Mouse (Mus musculus) lung, postnatal 25 days (tissue): ENCODE measurements around the gene Vps18.
A peak's percentile ranks its signal among the peaks of the same experiment; 100 is the strongest.

ENCODE experiments used
- DNase-seq: peaks from one replicate; pipeline ENCODE4 v3.0.0; 2022; ENCODE audit warnings: low spot score

The Vps18 gene

GRCm38 (mm10) chr2:119288270-119288882, at the start of gene Vps18:
TSS of gene Vps18 (plus strand) at chr2:119288740.
- DNase-seq, result peak; percentile 98

DNA sequence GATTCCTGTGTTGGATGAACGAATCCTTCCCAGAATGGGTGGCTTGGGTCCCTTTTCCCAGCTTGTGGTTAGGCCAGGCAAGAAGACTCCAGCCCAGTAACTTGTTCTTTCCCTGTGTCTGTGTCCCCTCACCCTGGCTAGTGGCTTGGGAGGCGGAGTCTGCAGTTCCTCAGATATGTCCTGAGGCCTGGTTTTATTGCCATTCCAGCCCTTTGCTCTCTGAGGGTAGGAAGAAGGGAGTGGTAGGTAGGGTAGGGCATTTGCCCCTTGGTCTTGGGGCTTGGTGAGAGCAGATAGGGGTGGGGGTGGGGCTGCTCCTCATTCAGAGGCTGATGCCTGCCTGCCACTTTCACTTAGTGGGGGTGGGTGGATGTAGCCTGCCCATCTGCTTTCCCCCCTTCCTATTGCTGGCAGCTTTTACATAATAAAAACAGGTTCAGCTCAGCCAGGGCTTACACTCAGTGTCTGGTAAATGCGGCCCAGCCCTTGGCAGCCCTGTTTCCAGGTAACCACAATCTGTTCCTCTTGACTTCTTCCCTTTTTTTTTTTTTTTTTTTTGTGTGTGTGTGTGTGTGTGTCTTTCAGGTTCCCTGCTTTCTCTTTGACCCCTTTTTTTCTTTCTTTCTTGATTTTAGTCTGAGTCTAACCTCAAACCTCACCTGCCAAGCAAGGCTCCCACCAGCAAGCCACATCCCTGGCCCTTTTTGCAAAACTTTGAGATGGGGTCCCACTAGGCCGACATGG, 48.3 kb upstream of the Vps18 start:
- no peak for DNase-seq

DNA sequence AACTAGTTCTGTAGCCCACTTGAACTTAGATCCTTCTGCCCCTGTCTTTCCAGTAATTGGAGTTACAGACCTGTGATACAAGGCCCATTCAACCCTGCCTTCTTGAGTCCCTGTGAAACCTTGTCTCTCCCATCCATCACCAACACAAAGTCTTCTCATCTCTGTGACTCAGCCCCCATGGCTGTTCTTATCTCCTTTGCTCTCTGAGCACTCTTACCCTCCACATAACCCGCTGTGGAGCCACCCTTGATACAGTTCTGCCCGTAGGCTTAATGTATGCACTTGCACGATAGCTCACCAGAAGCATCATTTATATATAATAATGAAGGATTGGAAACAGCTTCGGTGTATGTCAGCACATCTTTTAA, 47.7 kb upstream of the Vps18 start:
- DNase-seq, result no peak

DNA sequence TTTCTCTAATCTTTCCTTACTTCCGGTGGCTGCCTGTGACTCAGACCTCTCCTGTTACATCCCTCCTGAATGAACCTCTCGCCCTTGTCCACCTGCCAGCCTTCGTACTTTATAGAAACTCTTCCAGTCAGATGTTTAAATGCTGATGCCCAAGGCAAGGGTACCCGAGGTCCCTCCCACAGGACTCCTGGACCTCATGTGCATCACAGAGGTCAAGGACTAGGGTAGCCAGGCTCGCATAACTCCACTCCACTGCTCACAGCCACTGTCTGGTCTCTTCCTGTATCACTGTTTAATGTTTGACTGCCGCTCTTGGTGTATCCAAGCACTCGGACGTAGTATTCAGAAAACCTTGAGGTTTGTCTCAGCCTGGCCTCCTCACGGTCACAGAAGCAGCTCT, 46.0 kb upstream of the Vps18 start:
- no peak for DNase-seq

- DNase-seq, result no peak
Measured at GRCm38 (mm10) chr2:119245246-119245645, 43.3 kb upstream of the Vps18 start.

DNA sequence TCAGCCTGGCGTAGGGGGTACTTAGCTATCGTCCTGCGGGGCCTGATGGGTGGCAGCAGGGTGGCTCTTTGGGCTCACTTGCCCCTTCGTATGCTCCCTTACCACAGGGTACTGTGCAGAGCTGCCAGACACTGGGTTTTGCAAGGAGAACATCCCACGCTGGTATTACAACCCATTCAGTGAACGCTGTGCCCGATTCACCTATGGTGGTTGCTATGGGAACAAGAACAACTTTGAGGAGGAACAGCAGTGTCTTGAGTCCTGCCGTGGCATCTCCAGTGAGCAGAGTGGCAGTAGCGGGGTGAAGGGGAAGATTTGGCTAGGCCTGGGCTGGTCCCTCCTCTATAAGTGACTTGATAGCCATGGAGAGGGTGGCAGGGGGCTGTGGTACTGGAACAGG, 40.6 kb upstream of the Vps18 start:
- no peak for DNase-seq

DNA sequence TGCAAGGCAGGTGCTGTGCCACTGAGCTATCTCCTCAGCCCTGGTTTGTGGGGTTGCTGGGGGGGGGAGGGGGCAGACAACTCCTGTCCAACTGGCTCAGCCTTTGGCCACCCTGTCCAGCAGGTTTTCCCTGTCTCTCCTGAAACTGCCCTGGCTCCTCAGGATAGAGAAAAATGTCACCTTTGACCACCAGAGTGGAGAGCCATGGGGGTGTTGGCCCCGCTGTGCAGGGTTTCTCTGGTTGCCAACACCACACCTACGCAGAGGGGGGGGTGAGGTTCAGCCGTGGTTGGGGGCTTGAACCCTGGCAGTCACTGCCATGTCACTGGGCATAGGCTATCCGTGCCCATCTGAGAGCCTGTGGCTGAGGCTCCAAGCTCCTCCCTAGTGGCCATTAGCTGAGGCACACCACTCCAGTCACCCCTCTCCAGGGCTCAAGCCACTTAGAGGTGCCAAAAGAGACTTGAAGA, 38.9 kb upstream of the Vps18 start:
- DNase-seq, result no peak

GRCm38 (mm10) chr2:119250377-119250776, 38.2 kb upstream of the Vps18 start:
- DNase-seq, result no peak

DNA sequence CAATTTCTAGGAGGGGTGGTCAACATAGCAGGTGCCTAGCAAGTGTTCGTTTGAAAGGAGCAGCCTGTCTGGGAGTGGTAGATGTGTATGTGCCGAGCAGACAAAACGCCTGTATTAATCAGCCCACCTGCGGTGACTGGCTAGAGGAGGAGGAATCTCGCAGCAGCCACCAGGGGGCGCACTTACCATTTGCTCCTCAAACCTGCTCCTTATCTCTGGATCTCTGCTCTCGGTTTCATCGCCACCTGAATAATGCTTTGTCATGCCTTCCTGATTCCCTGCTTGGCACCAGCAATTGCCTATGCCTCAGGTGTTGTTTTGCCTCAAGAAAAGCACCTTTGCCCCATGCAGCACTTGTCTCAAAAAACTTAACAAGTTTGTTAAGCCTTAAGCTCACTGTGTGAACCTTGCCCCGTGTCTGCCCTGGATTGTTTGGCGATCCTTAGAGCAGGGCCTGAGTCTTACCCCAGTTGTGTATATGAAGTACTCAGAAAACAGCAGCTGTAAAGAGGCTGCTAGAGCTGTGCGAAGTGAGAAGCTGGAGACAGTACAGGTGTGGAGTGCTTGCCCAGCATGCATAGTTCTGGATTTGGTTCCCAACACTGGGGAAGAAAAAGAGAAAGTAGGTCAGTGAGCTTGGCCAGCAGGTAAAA, 37.6 kb upstream of the Vps18 start:
- DNase-seq, result peak; percentile 87

GRCm38 (mm10) chr2:119254976-119255375, 33.6 kb upstream of the Vps18 start:
- no peak for DNase-seq

GRCm38 (mm10) chr2:119260518-119260917, 28.0 kb upstream of the Vps18 start:
- DNase-seq, result no peak

GRCm38 (mm10) chr2:119261326-119261725, 27.2 kb upstream of the Vps18 start:
- DNase-seq, result peak; percentile 60

DNA sequence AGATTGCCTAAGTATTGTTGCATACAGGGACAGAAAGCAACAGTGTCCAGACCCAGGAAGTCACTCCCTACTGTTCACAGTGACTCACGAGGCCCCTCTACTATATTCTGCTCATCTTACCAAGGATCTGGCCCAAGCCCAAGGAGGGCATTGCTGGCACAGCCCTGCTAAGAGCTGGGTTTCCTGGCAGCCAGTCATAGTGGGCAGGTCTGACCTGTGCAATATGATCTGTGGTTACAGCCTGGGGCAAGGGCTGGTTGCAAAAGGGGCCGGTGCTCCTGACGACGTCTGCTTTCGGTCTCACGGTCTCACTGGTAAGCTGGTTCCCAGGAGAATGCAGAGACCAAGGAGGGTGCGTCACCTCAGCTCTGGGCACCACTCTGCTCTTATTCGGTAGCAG, 25.6 kb upstream of the Vps18 start:
- peak; percentile 83 for DNase-seq

DNA sequence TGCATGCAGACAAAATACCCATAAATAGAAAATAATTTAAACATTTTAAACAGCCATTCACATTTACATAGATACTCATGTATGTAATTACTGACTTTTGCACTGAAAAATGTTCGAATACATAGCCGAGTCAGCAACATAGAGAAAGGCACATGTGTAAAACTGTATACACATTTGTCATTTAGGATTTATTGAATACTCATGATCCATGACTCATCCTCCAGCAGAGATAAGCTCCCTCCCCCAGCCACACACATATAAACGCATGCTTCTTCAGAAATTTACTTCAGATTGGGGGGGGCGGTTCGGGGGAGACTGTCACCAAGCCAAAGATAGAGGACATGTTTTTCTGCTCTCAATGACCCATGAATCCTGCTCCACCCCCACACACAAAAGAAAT, 24.7 kb upstream of the Vps18 start:
- DNase-seq, result no peak

- DNase-seq, result no peak
Measured at GRCm38 (mm10) chr2:119270286-119270642, 18.3 kb upstream of the Vps18 start.

DNA sequence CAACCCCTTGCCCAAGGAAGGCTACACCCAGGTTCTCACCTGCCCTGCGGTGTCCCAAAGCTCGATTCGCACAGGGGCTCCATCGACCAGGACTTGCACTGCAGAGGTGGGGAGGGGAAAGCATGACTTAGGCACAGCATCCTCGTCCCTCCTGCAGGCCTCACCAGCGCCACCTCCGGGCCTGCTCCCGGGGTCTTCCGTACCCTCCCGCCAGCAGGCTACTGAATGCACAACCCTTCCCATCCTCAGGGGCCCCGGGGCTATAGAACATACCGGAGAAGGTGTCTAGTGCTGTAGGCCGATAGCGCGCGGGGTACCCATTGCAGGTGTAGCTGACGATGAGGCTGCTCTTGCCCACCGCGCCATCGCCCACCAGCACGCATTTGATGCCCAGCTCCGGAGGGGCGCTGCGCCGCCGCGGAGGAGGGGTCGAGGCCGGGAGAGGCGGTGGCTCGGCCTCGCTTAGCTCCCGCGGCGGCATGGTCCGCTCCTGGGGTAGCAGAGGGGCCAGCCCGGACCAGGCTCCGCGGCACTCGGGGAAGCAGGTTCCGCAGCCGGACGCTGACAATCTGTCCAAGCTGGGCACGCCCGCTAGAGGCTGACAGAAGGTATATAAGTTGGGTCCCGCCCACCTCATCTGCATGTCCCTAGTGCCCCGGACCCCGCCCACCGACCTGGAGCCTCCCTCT, 17.8 kb upstream of the Vps18 start, which contains the start of gene Rhov:
Gene Rhov (minus strand): TSS at position 630 of the 689 bp plus-strand sequence.
- peak; percentile 79 for DNase-seq

- DNase-seq, result no peak
Measured at GRCm38 (mm10) chr2:119274126-119274525, 14.4 kb upstream of the Vps18 start.

GRCm38 (mm10) chr2:119276926-119277325, 11.6 kb upstream of the Vps18 start:
- DNase-seq, result no peak

DNA sequence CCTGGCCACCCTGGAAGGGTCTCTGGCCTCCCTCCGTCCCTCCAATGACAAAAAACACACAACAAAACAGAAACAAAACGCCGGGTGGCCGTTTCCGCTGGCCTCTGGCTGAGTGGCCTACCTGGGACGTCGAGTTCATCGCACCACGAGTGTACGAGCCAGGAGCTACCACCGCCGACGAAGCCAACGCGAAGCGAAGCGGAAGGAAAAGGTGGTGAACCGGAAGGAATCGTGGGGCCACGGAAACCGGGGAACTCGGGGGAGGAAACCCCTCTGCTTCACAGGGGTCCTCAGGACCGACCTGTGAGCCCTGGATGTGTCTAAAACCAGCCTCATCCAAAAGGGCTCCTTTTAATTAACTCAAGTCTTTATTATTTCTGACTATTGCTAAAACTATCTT, 10.7 kb upstream of the Vps18 start:
- DNase-seq, result no peak

DNA sequence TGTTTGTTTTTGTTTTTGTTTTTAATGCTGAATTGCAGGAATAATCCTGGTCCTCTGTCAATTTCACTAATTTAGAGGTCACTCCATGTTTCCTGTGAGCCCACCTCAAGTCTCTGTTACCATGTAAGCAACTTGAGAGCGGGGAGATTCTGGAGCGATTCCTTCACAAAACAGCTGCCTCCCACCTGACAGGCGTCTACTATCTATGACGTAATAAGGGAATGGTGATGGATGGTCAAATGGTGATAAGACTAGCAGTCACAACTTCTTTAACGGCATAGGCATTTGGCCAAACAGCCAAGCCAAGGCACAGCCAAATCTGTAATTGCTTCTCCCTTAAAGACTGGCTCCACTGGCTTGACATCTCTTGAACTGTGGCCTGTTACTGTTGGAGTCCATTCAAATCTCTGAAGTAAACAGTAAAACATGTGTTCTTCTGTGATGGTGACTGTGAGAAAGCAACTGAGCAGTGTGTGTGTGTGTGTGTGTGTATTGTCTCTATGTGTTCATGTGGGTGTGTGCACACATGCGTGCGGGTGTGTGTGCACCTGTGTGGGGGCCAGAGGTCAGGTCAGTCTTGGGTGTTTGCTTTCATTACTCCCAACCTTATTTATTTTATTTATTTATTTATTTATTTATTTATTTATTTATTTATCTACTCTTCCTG, 6.5 kb upstream of the Vps18 start:
- DNase-seq, result no peak

DNA sequence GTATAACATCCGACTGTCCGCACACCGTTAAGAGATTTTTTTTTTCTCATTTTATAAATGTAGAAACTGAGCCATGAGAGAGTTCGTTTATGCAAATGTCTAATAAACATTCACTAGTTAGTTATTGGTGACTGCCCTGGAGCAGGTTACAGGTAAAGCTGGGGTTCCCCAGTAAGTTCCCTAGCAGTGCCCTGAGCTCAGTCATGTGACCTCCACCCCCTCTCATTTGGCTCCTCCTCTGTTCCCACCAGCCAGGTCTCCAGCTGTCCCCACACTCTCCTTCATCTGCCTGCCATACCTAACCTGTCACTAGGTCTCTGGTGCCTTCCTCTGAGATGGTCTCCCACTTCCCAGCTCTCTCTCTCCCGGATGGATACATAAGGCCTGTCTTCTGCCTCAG, 1.2 kb upstream of the Vps18 start:
- no peak for DNase-seq

GRCm38 (mm10) chr2:119289014-119289416, 475 bp downstream of the Vps18 start:
- DNase-seq, result peak; percentile 39
